Mouse (Mus musculus) CD8-positive naive resting alpha-beta T cell, adult 2 months (primary cell): ENCODE results near the gene Gm16253.

ENCODE experiments used
- DNase-seq, 2 experiments: peaks; one replicate each; pipeline ENCODE4 v3.0.0; 2022; ENCODE audit warnings: low read depth in 2 of 2, low spot score in 2 of 2

The Gm16253 gene

GRCm38 (mm10) chr3:96556651-96557635 lies 19.8 kb upstream of the Gm16253 start:
- peak; percentile 50 to 64 for DNase-seq

- DNase-seq: peak; percentile 99
These were observed 19.1 kb upstream of the Gm16253 start, which contains the start of gene Txnip for GRCm38 (mm10) chr3:96557694-96558093. TSS of gene Txnip (plus strand) at chr3:96557957.

GRCm38 (mm10) chr3:96558159-96558558 lies 18.6 kb upstream of the Gm16253 start:
- no peak for DNase-seq

DNA sequence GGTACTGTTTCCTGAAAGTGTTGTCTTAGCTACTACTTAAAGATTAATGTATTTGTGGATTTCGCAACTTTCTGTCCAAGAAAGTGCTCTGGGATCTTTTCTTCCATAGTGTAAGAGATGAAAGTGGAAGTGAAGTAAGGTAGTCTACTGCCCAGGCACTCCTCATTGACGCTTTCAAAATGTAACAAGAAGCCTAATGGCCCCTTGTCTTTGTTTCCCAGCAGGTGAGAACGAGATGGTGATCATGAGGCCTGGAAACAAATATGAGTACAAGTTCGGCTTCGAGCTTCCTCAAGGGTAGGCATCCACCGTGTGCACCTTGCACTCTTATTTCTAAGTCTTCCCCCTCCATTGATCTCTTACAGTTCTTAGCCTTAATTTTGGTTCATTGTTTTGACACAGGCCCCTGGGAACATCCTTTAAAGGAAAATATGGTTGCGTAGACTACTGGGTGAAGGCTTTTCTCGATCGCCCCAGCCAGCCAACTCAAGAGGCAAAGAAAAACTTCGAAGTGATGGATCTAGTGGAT lies 18.1 kb upstream of the Gm16253 start:
- no peak for DNase-seq

- no peak for DNase-seq
These were observed 17.3 kb upstream of the Gm16253 start for GRCm38 (mm10) chr3:96559398-96559910.

- DNase-seq: no peak
These were observed 16.6 kb upstream of the Gm16253 start for GRCm38 (mm10) chr3:96559911-96560850.

GRCm38 (mm10) chr3:96560881-96561668 lies 15.7 kb upstream of the Gm16253 start:
- DNase-seq: no peak

DNA sequence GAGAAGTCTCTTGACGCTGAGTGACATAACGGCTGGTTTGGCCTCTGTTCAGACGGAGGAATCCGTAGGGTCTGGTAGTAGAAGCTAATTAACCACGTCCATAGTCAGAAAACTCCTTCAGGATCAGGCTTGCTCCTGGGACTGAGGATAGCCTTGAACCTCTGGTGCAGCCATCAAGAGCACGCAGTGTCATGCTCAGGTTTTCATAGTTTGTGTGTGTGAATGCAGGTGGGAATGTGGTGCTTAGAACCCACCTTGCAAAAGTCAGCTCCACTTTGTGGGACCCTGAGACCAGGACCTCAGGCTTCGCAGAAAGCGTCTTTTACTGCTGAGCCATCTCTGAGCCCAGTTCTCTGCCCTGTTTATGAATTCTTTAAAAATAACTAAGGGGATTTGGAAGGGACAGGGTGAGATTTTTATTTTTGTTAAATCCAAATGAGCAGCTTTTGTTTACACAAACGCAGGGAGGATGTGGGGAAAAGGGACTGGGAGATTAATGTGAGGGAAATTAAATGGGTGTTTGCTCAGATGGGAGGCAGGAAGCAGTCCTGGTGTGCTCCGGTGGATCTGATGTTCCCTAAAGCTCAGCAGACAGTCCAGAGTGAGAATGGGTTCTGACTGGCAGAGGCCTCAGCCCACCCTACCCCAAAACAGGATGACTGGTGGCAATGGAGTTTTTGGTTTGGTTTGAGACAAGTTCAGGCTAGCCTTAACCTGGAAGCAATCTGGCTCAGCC lies 14.7 kb upstream of the Gm16253 start:
- DNase-seq: no peak

DNA sequence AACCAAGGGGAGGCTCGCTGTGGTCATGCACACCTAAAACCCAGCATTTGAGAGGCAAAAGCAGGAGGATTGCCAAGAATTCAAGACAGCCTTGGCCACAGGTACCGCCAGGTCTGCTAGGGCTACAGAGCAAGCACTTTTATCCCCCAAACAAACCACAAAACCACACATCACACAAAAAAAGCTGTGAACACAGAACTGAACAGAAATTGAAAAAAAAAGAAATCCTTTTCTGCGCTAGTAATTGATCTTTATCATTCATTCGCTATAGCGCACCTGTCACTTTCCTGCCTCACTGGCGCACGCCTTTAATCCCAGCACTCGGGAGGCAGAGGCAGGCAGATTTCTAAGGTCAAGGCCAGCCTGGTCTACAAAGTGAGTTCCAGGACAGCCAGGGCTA lies 13.5 kb upstream of the Gm16253 start:
- DNase-seq: peak; percentile 43 to 57

GRCm38 (mm10) chr3:96563911-96564632 lies 12.7 kb upstream of the Gm16253 start:
- DNase-seq: no peak

DNA sequence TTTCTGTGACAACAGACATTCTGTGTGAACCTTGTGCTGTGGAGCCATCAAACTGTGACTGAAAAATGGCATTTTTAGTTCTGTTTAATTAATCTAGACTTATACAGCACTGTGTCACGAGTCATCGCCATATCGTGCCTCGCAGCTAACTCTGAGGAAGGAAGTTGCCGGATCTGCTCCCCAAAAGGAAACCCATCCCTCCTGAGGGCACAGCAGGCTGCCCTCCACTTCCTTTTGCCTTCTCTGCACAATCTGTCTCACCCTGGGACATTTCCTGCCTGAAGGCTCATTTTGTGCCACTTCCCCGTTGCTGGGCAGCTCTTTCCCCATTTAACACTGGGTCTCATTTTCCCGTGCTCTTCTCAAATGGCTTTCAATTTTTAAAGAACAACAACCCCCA lies 12.2 kb upstream of the Gm16253 start:
- DNase-seq: peak; percentile 41 to 60

- no peak for DNase-seq
These were observed 11.7 kb upstream of the Gm16253 start for GRCm38 (mm10) chr3:96565105-96565504.

DNA sequence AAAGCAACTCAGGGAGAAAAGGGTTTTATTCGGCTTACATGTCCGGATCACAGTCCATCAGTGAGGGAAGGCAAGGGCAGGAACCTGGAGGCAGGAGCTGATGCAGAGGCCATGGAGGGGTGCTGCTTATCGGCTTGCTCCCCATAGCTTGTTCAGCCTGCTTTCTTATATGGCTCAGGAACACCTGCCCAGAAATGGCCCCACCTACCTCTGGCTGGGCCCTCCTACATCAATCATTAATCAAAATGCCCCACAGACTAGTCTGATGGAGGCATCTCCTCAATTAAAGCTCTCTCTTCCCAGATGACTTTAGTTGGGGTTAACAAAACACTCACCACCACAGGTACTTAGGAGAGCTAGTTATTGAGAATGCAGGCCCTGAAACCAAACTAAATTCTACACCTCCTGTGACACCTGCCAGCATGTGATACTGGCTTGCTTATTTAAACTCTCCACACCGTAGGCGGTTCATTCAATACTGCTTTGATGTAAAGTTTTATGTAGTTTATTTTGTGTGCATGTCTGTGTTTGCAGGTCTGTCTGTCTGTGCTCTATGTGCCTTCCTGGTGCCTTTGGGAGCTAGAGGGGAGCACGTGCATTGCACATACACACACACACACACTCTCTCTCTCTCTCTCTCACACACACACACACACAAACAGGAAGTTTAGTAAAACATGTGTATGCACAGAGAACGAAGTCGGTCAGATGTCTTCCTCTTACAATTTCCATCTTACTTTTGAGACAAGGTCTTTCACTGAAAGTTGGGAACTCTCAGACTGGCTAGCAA lies 9.9 kb upstream of the Gm16253 start:
- DNase-seq: no peak

GRCm38 (mm10) chr3:96568605-96569004 lies 8.2 kb upstream of the Gm16253 start:
- no peak for DNase-seq

DNA sequence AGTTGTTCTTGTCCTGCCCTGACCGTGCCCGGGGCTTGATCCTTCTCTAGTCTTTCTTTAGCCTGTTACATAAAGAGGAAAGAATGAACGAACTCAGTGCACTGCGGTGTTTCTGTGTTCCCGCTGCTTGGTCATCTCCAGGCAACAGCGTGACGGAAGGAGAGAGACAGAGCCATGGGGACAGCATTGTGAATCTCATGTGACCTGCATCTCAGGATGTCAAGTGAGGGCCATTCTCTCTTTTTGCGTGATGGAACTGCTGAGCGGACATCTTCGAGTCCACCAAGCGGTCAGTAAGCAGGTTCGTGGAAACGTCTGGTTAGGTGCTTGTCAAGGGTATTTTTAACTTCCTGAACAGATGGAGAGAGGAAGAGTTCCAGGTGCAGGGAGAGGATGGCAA lies 7.3 kb upstream of the Gm16253 start:
- DNase-seq: no peak

DNA sequence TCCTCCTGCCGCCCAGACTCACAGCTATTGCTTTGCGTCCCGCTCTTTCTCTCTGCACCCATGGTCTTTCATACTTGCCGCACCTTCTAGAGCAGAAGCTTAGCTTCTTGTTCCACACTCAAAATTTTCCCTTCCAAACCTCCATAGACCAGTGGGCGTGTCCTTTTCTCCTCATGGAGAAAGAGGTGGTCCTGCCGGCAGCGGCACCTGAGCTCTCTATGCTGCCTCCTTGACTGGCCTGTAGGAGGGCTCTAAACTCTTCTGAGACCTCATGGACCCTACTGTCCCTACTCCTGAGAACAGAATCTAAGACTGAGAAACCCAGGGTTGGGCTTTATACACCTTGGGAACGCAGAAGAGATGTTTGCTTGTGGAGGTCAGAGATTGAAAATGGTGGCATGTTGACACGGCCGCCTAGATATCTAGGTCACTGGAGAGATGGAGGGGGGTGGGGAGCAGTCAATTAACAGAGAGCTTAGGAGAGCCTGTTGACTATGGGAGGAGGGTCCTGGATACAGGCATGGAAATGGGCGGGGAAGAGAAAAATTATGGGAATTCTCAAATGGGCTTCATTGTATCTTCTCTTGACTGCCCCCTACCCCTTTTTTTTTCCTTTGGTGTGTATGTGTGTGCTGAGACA lies 6.7 kb upstream of the Gm16253 start:
- DNase-seq: no peak

GRCm38 (mm10) chr3:96570643-96571042 lies 6.1 kb upstream of the Gm16253 start:
- no peak for DNase-seq

- no peak for DNase-seq
These were observed 5.4 kb upstream of the Gm16253 start for GRCm38 (mm10) chr3:96571336-96571735.
